In the genomic region with DNA sequence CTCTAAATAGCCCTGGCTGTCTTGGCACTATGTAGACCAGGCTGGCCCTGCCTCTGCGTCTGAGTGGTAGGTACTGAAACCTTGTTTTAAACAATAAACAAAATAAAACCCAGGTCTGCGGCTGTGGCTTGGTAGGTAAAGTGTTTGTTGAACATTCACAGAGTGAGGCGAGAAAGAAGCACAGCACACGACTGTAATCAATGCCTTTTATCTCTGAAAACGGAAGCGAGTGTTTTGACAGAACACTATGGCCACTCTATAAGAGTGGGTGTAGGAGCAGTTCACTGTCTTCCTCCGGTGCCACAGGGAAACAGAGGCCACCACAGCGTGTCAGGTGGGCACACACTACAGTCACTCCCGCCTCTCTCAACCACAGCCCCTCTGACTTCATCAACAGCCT, we compare ENCODE assay signal across 17 mouse cellular contexts. TPM values are rescaled to one million over a fixed set of nuclear protein-coding genes. Genes with fewer than 3 reads are reported as not detected.
DNase-seq lines count a peak whose midpoint lies in the region; ATAC-seq and TF ChIP-seq lines count a peak whose summit lies in the region.
"Had no signal": no experiment of that assay in that cellular context is flagged by ENCODE, and none has a peak within 500 bp of the region (broad histone marks: within the 10 kb centered on the region; RNA-seq: fewer than 3 reads in every experiment).

No protein-coding gene starts in this region.

- TF ChIP-seq POLR2A in cortical plate, adult 2 months (IDR thresholded peaks at IDR 0.05; ENCODE audit: extremely low read depth, insufficient read depth, low read length), result no peak

- no peak overlapping the region for H3K4me3 ChIP-seq in layer of hippocampus, adult 2 months
- H3K4me3 ChIP-seq in cortical plate, adult 2 months (ENCODE audit: insufficient read depth, low read length), result no peak overlapping the region
- H3K4me3 ChIP-seq: embryonic facial prominence, embryonic 12.5 days; kidney, embryonic 15.5 days; myocyte had no signal

- TF ChIP-seq CTCF in layer of hippocampus, adult 2 months (conservative IDR thresholded peaks at IDR 0.05), result no peak
- no peak for TF ChIP-seq CTCF in cortical plate, adult 2 months (IDR thresholded peaks at IDR 0.05; ENCODE audit: extremely low read depth, insufficient read depth, low read length)

- peak overlapping the region; percentile 73 for H3K27ac ChIP-seq in layer of hippocampus, adult 2 months
- H3K27ac ChIP-seq in cortical plate, adult 2 months (ENCODE audit: insufficient read depth, low read length), result peak overlapping the region; percentile 75; the same call in 1 of the 2 replicates
- H3K27ac ChIP-seq: embryonic facial prominence, embryonic 12.5 days; hindbrain, postnatal 0 days; kidney, embryonic 15.5 days had no signal

- peak; percentile 53 for ATAC-seq in CD4-positive, CD25-positive, alpha-beta regulatory T cell, adult 4 months
- peak; percentile 17 for ATAC-seq in megakaryocyte progenitor cell, adult 5-6 weeks (replicated peaks; ENCODE audit: poor library complexity)
- ATAC-seq: hindbrain, postnatal 0 days had no signal

- no peak for DNase-seq in layer of hippocampus, adult 2 months (ENCODE audit: low spot score in 2 of 2)
- no peak for DNase-seq in layer of hippocampus, postnatal 36 days
- DNase-seq in kidney, postnatal 14 days, result no peak
- DNase-seq in urinary bladder, postnatal 36 days (ENCODE audit: low spot score in 2 of 2), result no peak
- DNase-seq in right cerebral cortex, postnatal 10 days (ENCODE audit: low spot score in 2 of 2), result no peak
- DNase-seq: cerebellum, adult 11-12 months; gastrocnemius, postnatal 14 days; heart, postnatal 4 days; lung, postnatal 14 days; right cerebral cortex, postnatal 25 days had no signal

- no peaks in the 10 kb centered on the region for H3K4me1 ChIP-seq in cortical plate, adult 2 months (ENCODE audit: control insufficient read depth, insufficient read depth, low read length)
- H3K4me1 ChIP-seq: embryonic facial prominence, embryonic 12.5 days; kidney, embryonic 15.5 days had no signal

RNA-seq across cellular contexts. Expression of gene Selplg, which starts 9.8 kb away (rescaled TPM):
- total RNA-seq in layer of hippocampus, adult 2 months (2021), result 10 to 100 TPM; 28.3 to 28.8 TPM
- total RNA-seq in layer of hippocampus, postnatal 36 days (2021), result 10 to 100 TPM; 30.2 to 30.3 TPM
- 100 to 1,000 TPM; 473 to 498 TPM for polyA plus RNA-seq in CD4-positive, CD25-positive, alpha-beta regulatory T cell, adult 4 months (2017; shearing (Covaris generic))
- 43.5 TPM in 2 replicates for polyA plus RNA-seq in cortical plate, adult 2 months (2012; rRNA removed)
- total RNA-seq in megakaryocyte progenitor cell, adult 5-6 weeks (2015), result 244 and 245 TPM in 2 replicates
- total RNA-seq in megakaryocyte progenitor cell, adult 5-6 weeks (2017), result 82.0 and 99.0 TPM in 2 replicates
- polyA plus RNA-seq: myocyte had no signal

RNA-seq across cellular contexts. Expression of gene Tmem119, which starts 41.9 kb away (rescaled TPM):
- total RNA-seq in layer of hippocampus, adult 2 months (2021), result 10 to 100 TPM; 22.8 to 24.0 TPM
- 10 to 100 TPM; 22.0 to 25.7 TPM for total RNA-seq in layer of hippocampus, postnatal 36 days (2021)
- not detected for polyA plus RNA-seq in CD4-positive, CD25-positive, alpha-beta regulatory T cell, adult 4 months (2017; shearing (Covaris generic))
- 25.4 and 26.0 TPM in 2 replicates for polyA plus RNA-seq in cortical plate, adult 2 months (2012; rRNA removed)
- 6.5 and 7.2 TPM in 2 replicates for total RNA-seq in megakaryocyte progenitor cell, adult 5-6 weeks (2015)
- 5.6 and 8.2 TPM in 2 replicates for total RNA-seq in megakaryocyte progenitor cell, adult 5-6 weeks (2017)
